Mouse (Mus musculus): ENCODE data around the gene Oprl1. TPM values are rescaled to one million over a fixed set of nuclear protein-coding genes. Genes with fewer than 3 reads are reported as not detected.

Gene Oprl1
- not detected for polyA plus RNA-seq (2017; shearing (Covaris generic))

DNA sequence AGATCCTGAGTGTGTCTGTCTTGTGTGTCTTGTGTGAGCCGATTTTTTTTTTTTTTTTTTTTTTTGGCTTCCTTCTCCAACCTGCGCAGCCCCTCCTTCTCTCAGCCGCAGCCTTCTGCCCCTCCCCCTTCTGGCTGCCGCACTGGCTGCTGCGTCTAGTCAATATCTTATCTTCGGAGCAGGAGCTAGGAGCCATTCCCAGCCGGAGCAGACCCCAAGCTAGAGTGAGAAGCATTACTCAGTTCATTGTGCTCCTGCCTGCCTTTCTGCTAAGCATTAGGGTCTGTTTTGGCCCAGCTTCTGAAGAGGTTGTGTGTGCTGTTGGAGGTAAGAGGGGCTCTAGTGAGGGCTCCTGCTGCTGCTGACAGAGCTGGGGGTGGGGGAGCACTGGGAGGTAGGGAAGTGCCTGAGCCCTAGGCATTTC lies at the start of gene Oprl1:
Oprl1 (plus strand) TSS at position 114 of the 424 bp plus-strand sequence.

GRCm38 (mm10) chr2:181671326-181671725 lies 43.5 kb upstream of the Oprl1 start, which contains the start of gene Sox18:
Gene Sox18 (minus strand): TSS chr2:181671640.

DNA sequence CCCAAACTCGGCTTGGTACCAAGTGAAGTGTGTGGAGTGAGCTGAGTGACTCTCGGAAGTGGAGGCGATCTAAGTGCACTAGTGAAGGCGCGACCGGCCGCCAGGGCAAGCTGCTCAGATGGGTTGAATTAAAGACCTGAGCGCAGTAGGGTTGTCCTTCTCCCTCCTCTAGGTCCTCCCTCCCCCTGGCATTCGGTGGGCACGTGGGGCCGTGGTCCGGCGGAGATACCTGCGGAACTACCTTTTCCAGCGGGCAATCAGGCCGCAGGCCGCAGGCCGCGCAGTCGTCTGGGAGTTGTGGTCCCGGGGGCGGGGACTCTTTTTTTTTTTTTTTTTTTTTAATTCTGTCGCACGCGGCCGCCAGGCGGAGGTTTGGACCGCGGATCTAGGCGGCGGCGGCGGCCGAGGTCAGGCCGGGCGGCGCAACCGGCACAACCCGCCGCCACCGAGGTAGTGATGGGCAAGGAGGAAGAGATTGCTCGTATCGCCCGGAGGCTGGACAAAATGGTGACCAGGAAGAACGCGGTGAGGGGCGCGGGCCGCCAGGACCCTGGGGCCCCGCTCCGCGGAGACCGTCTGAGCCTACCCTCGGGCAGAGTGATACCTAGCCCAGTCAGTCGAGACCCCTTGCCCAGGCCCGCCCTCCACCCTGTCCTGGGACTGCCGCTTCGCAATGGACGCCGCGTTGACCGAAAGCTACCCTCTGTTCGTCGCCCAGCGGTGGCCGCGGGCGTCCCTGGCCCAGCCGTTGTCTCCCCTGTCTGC lies 34.7 kb upstream of the Oprl1 start, which contains the start of gene Tcea2:
Tcea2 (plus strand) TSS at position 360 of the 765 bp plus-strand sequence.

DNA sequence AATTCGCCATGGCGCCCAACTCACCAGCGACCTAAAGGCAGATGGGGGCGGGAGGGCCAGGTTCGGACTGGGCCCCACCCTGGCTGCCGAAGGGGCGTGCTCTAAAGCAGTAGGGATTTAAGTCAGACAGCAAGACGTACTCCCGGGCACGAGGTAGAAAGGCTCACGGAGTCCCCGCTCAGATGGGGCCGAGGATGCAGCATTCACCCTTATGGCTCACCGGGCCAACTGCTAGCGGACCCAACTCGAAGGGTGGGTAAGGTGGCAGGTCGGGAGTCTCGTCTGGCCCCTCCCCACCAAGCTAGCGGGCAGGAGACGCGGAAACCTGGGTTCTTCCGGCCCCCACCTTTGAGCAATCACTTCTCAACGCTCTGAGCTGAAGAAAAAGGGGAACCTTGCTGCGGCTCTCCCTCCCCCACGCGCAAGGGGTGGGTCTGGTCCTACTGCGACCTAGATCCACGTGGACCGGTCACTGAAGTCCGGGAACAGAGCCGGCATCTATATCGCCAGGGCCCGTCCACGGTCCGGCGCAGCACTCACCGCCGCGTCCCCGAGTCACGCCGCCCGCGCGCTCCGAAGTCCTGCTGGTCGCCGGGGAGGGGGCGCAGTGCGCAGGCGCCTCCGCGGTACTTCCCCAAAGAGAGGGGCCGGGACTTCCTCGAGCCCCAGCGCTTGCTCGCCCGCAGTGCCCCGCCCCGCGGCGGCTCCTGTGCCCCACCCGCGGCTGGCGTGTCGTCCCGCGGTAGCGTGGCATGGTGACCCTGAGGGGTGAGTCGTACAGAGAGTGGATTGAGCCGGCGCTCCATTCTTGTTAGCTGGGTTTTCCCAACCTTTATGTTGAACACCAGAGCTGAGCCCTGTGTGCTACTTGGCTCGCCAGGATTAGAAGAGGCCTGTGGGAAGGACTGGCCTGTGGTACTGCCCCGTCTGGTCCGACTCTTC lies 21.2 kb upstream of the Oprl1 start, which contains the start of gene Rgs19:
Rgs19 (minus strand) TSS at position 639 of the 942 bp plus-strand sequence.

DNA sequence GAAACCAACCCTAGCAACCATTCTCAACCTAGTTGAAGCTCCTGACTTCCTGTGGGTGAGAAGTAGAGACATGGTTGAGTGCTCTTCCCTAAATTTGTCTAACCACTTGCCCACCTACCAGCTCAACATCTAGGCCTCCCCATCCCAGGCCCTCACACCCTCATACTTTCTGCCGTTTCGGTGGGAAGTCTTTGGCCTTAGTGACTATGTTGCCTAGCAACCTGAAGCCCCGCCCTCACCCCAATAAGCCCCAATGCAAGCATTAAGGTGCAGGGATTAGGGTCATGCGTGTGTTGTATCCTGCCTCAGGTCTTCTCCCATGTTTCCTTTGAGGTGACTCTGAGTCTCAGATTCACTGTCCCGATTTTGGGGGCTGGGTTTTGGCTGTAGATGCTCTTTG lies 16.6 kb upstream of the Oprl1 start, which contains the start of gene Lkaaear1:
Lkaaear1 (minus strand) TSS at position 202 of the 400 bp plus-strand sequence.

DNA sequence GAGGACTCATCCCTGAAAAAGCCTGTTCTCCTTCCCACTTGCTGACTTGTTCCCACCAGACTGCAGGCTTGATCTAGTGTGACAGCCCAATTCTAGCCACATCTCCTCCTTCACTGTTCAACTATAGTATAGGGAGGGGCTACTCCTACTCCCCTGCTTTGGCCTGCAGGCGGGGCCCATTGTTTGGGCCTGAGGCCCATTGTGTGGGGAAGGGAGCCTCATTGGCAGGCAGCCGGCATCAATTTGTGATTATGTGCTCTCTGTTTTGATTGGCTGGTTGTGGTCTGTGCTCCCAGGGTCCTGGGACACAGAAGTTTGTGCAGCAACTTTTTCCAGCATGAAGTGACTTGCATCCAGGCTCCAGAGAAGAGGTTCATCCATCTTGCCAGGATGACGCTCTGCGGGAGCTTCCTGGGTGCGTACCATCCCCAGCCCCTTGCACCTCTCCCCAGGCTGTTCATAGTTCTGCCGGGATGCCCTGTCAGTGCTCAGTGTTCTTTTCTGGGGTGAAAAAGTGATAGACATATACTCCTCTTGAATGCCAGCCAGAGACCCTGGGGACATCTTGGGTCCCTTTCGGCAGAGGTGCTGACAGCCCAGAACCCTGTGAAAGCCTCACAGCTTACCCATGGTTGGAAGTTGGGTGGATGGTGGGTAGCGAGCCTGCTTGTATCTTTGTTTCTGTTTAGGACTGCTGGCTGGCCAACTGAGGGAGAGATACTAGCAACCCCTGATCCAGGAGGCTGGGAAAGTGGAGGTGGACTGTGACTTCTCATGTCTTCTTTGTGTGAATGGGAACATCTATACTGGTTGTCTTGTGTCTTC lies 48.4 kb downstream of the Oprl1 start, which contains the start of gene Myt1:
Myt1 (plus strand) TSS at position 327 of the 825 bp plus-strand sequence.

Other genes with a start within 250 kb of the Oprl1 start
- not detected for gene Abhd16b, start 221.8 kb upstream of the Oprl1 start, polyA plus RNA-seq (2017; shearing (Covaris generic))
- gene Tpd52l2, start 217.9 kb upstream of the Oprl1 start, polyA plus RNA-seq (2017; shearing (Covaris generic)), result 98.8 TPM
- gene Dnajc5, start 194.5 kb upstream of the Oprl1 start, polyA plus RNA-seq (2017; shearing (Covaris generic)), result 112 TPM
- gene Uckl1, start 130.1 kb upstream of the Oprl1 start, polyA plus RNA-seq (2017; shearing (Covaris generic)), result 195 TPM
- gene Prpf6, start 123.1 kb upstream of the Oprl1 start, polyA plus RNA-seq (2017; shearing (Covaris generic)), result 101 TPM
- 15.3 TPM for gene Zfp512b, start 122.2 kb upstream of the Oprl1 start, polyA plus RNA-seq (2017; shearing (Covaris generic))
- gene Samd10, start 115.8 kb upstream of the Oprl1 start, polyA plus RNA-seq (2017; shearing (Covaris generic)), result 7.0 TPM
- not detected for gene Gm29797, start 58.0 kb upstream of the Oprl1 start, polyA plus RNA-seq (2017; shearing (Covaris generic))
- gene Sox18, start 43.4 kb upstream of the Oprl1 start, polyA plus RNA-seq (2017; shearing (Covaris generic)), result not detected
- gene Tcea2, start 34.7 kb upstream of the Oprl1 start, polyA plus RNA-seq (2017; shearing (Covaris generic)), result 15.2 TPM
- gene Rgs19, start 21.0 kb upstream of the Oprl1 start, polyA plus RNA-seq (2017; shearing (Covaris generic)), result 234 TPM
- not detected for gene Lkaaear1, start 16.6 kb upstream of the Oprl1 start, polyA plus RNA-seq (2017; shearing (Covaris generic))
- not detected for gene Myt1, start 48.3 kb downstream of the Oprl1 start, polyA plus RNA-seq (2017; shearing (Covaris generic))
- 90.0 TPM for gene Pcmtd2, start 122.8 kb downstream of the Oprl1 start, polyA plus RNA-seq (2017; shearing (Covaris generic))
- 35.9 TPM for gene Polr3k, start 149.3 kb downstream of the Oprl1 start, polyA plus RNA-seq (2017; shearing (Covaris generic))

Measured in activated CD4-positive, CD25-positive, alpha-beta regulatory T cell, adult 9 weeks (primary cell).